Comparison of ENCODE assay signal across 8 mouse cellular contexts in genomic region chr12:102128081-102128790, GRCm38 (mm10). TPM values are rescaled to one million over a fixed set of nuclear protein-coding genes. Genes with fewer than 3 reads are reported as not detected.
DNase-seq lines count a peak whose midpoint lies in the region; ATAC-seq and TF ChIP-seq lines count a peak whose summit lies in the region.

TSS of gene Slc24a4 (plus strand) at chr12:102128733.

- no peaks in the 10 kb centered on the region for H3K9me3 ChIP-seq in heart, embryonic 15.5 days (replicated peaks)
- no peaks in the 10 kb centered on the region for H3K9me3 ChIP-seq in stomach, embryonic 15.5 days

- H3K36me3 ChIP-seq in liver, adult 2 months (ENCODE audit: control insufficient read depth, insufficient read depth, low read length) = no peaks in the 10 kb centered on the region
- H3K36me3 ChIP-seq in heart, embryonic 15.5 days = no peaks in the 10 kb centered on the region
- no peaks in the 10 kb centered on the region for H3K36me3 ChIP-seq in stomach, embryonic 15.5 days

- no peak for TF ChIP-seq POLR2A in liver, adult 2 months (IDR thresholded peaks at IDR 0.05; ENCODE audit: extremely low read depth, insufficient read depth, low read length)

- peak within 1 kb of the TSS; percentile 17; the same call in 1 of the 2 replicates for H3K4me3 ChIP-seq in liver, adult 2 months (ENCODE audit: insufficient read depth, low read depth, low read length)
- H3K4me3 ChIP-seq in heart, embryonic 15.5 days = peak within 1 kb of the TSS; percentile 62
- H3K4me3 ChIP-seq in stomach, embryonic 15.5 days (replicated peaks) = peak within 1 kb of the TSS; percentile 51

- no peak for TF ChIP-seq CTCF in liver, adult 2 months (IDR thresholded peaks at IDR 0.05; ENCODE audit: low read depth, low read length)

- no peak within 1 kb of the TSS for H3K9ac ChIP-seq in liver, adult 2 months (ENCODE audit: low read depth, low read length)
- H3K9ac ChIP-seq in heart, embryonic 15.5 days = peak within 1 kb of the TSS; percentile 49
- no peak within 1 kb of the TSS for H3K9ac ChIP-seq in stomach, embryonic 15.5 days

- no peaks in the 10 kb centered on the region for H3K79me2 ChIP-seq in liver, adult 2 months (ENCODE audit: control insufficient read depth, insufficient read depth, low read length)

- peak within 1 kb of the TSS; percentile 98 for H3K4me2 ChIP-seq in heart, embryonic 15.5 days
- peak within 1 kb of the TSS; percentile 99 for H3K4me2 ChIP-seq in stomach, embryonic 15.5 days

- no peak within 1 kb of the TSS for H3K27ac ChIP-seq in liver, adult 2 months (replicated peaks; ENCODE audit: insufficient read depth, low read depth, low read length)
- H3K27ac ChIP-seq in heart, embryonic 15.5 days = no peak within 1 kb of the TSS
- H3K27ac ChIP-seq in stomach, embryonic 15.5 days = no peak within 1 kb of the TSS

- H3K4me1 ChIP-seq in liver, adult 2 months (ENCODE audit: control insufficient read depth, insufficient read depth, low read length) = peaks cover 2% of the 10 kb centered on the region; the same call in 1 of the 2 replicates
- peaks cover 21% of the 10 kb centered on the region for H3K4me1 ChIP-seq in heart, embryonic 15.5 days (replicated peaks)
- H3K4me1 ChIP-seq in stomach, embryonic 15.5 days = peaks cover 16% of the 10 kb centered on the region

- peaks cover 18% of the 10 kb centered on the region for H3K27me3 ChIP-seq in liver, adult 2 months (ENCODE audit: control insufficient read depth, insufficient read depth, low read length)
- H3K27me3 ChIP-seq in heart, embryonic 15.5 days = peaks cover 48% of the 10 kb centered on the region
- H3K27me3 ChIP-seq in stomach, embryonic 15.5 days (replicated peaks) = peaks cover 45% of the 10 kb centered on the region

- peak; percentile 53 for ATAC-seq in heart, embryonic 15.5 days (replicated peaks; ENCODE audit: insufficient number of reproducible peaks, insufficient read depth, low FRiP score, low read depth)
- ATAC-seq in stomach, embryonic 15.5 days (ENCODE audit: insufficient read depth, low FRiP score, low read depth) = peak; percentile 50; the same call in 1 of the 2 replicates
- ATAC-seq in activated CD4-positive, CD25-positive, alpha-beta regulatory T cell, adult 4 months = no peak

- DNase-seq in liver, adult 2 months (ENCODE audit: extremely low read depth, low read depth, low spot score) = no peak
- no peak for DNase-seq in liver
- peak; percentile 13 for DNase-seq in embryo, embryonic 10 days (ENCODE audit: low spot score)
- DNase-seq in left cerebral cortex, adult 8-10 months (ENCODE audit: low spot score in 2 of 2) = peak; percentile 32 to 33
- peak; percentile 39 to 59 for DNase-seq in lung, postnatal 4 days

- WGBS in liver, adult 2 months = 1% methylated on average over 33 of the region's 34 CpGs
- WGBS in heart, embryonic 15.5 days = under 1% methylated on average over 28 of the region's 34 CpGs
- 1% methylated on average over 26 of the region's 34 CpGs for WGBS in stomach, embryonic 15.5 days

RNA-seq across cellular contexts. Expression of gene Slc24a4, which starts in this region (rescaled TPM):
- not detected in 2 replicates for total RNA-seq in liver, adult 2 months (2014; rRNA removed)
- 0.11 TPM in 1 of 2 replicates, not detected in the other for polyA plus RNA-seq in liver, adult 2 months (2012; rRNA removed)
- polyA plus RNA-seq in heart, embryonic 15.5 days (2015; fragmentation: Nextera tagmentation; extraction: Ambion mirVana) = 2.8 and 2.9 TPM in 2 replicates
- total RNA-seq in left cerebral cortex, adult 8-10 months (2022) = 10 to 100 TPM; 47.2 to 53.8 (median 50.8) TPM
- polyA plus RNA-seq in stomach, embryonic 15.5 days (2015; fragmentation: Nextera tagmentation; extraction: Ambion mirVana) = 0.49 and 0.62 TPM in 2 replicates
- not detected for polyA plus RNA-seq in activated CD4-positive, CD25-positive, alpha-beta regulatory T cell, adult 4 months (2017; shearing (Covaris generic))

Comparison
In these comparisons a context has a peak if more than half of its experiments do, and no peak if none do; other contexts are left out.
1. RNA of gene Slc24a4 (total RNA-seq): 47.2 to 53.8 TPM in left cerebral cortex, adult 8-10 months; not detected in liver, adult 2 months; every median in the first group is over 10 times any median in the second.
2. Peak in ATAC-seq, H3K4me3 ChIP-seq and H3K4me2 ChIP-seq in stomach, embryonic 15.5 days; RNA of the gene not detected or under 1 TPM.
3. DNase-seq: peak in embryo, embryonic 10 days (single experiment), left cerebral cortex, adult 8-10 months (2 of 2) and lung, postnatal 4 days (2 of 2); none in liver, adult 2 months (single experiment) and liver (single experiment).
4. Peak in every context shown above with its lines, with median percentiles within 50 percentile points of each other: H3K4me3 ChIP-seq.